8 mouse cellular contexts compared by ENCODE assay signal in genomic region chr10:42018016-42018949, GRCm38 (mm10). TPM values are rescaled to one million over a fixed set of nuclear protein-coding genes. Genes with fewer than 3 reads are reported as not detected.
DNase-seq lines count a peak whose midpoint lies in the region; ATAC-seq and TF ChIP-seq lines count a peak whose summit lies in the region.

Gene Armc2, minus strand, starts transcription at chr10:42018442.

- in situ Hi-C loops in ES-E14 (cut with MboI; ENCODE audit: low sequenced_read_pairs in 2 of 2, unreplicated experiment in 2 of 2), result no loop called here

- peak within 1 kb of the TSS; percentile 71 to 87 for H3K4me3 ChIP-seq in ES-E14 (ENCODE audit: insufficient read depth in 1 of 2, low read depth in 1 of 2, low read length in 2 of 2, poor library complexity in 1 of 2, severe bottlenecking in 1 of 2)
- H3K4me3 ChIP-seq in forebrain, embryonic 14.5 days (ENCODE audit: low read depth, low read length), result peak within 1 kb of the TSS; percentile 53
- peak within 1 kb of the TSS; percentile 77 for H3K4me3 ChIP-seq in lung, adult 2 months (replicated peaks; ENCODE audit: extremely low read depth, low read depth, low read length)

- H3K36me3 ChIP-seq in ES-E14 (ENCODE audit: control insufficient read depth, insufficient read depth, low read length, poor library complexity, severe bottlenecking), result no peaks in the 10 kb centered on the region
- no peaks in the 10 kb centered on the region for H3K36me3 ChIP-seq in forebrain, embryonic 14.5 days (ENCODE audit: control insufficient read depth, insufficient read depth, low read length)

- H3K9ac ChIP-seq in ES-E14 (ENCODE audit: insufficient read depth, low read depth, low read length, poor library complexity, severe bottlenecking), result peak within 1 kb of the TSS; percentile 58; the same call in 1 of the 2 replicates
- peak within 1 kb of the TSS; percentile 68 for H3K9ac ChIP-seq in forebrain, embryonic 14.5 days (ENCODE audit: low read length)

- no peaks in the 10 kb centered on the region for H3K9me3 ChIP-seq in ES-E14 (ENCODE audit: control insufficient read depth, insufficient read depth, low read depth, low read length)
- H3K9me3 ChIP-seq in forebrain, embryonic 14.5 days (replicated peaks; ENCODE audit: control insufficient read depth, low read length), result no peaks in the 10 kb centered on the region

- H3K4me1 ChIP-seq in ES-E14 (ENCODE audit: control insufficient read depth in 2 of 2, insufficient read depth in 2 of 2, low read length in 2 of 2, poor library complexity in 1 of 2), result peaks cover 0 to 2% of the 10 kb centered on the region in 2 experiments; a peak in 1 of 4 replicates
- H3K4me1 ChIP-seq in forebrain, embryonic 14.5 days (ENCODE audit: control insufficient read depth, insufficient read depth, low read length), result peaks cover 5% of the 10 kb centered on the region; the same call in 1 of the 2 replicates
- peaks cover 5% of the 10 kb centered on the region; the same call in 1 of the 2 replicates for H3K4me1 ChIP-seq in lung, adult 2 months (ENCODE audit: control insufficient read depth, insufficient read depth, low read length)

- H3K27me3 ChIP-seq in forebrain, embryonic 14.5 days (replicated peaks; ENCODE audit: control insufficient read depth, insufficient read depth, low read length), result no peaks in the 10 kb centered on the region

- peak; percentile 99 for ATAC-seq in forebrain, embryonic 14.5 days
- peak; percentile 53; the same call in 1 of the 2 replicates for ATAC-seq in neutrophil, adult 5-6 weeks (ENCODE audit: extremely low read depth, insufficient number of reproducible peaks, low FRiP score, poor library complexity, severe bottlenecking)

- intact Hi-C loops in heart, postnatal 25 days (cut with DNase I), result no loop called here

- H3K27ac ChIP-seq in ES-E14 (ENCODE audit: insufficient read depth, low read depth, low read length, poor library complexity, severe bottlenecking), result no peak within 1 kb of the TSS
- H3K27ac ChIP-seq in forebrain, embryonic 14.5 days (ENCODE audit: low read depth, low read length), result no peak within 1 kb of the TSS

- peak within 1 kb of the TSS; percentile 74 for H3K4me2 ChIP-seq in forebrain, embryonic 14.5 days (ENCODE audit: low read length)

- WGBS in forebrain, embryonic 14.5 days, result 2% methylated on average over 55 of the region's 58 CpGs
- WGBS in lung, adult 2 months, result 3% methylated on average over 58 of the region's 58 CpGs

- DNase-seq in ES-E14 (ENCODE audit: low read depth, low spot score), result no peak
- peak; percentile 78 for DNase-seq in cerebellum, adult 11 months
- DNase-seq in forebrain, embryonic 14.5 days (ENCODE audit: low spot score), result peak; percentile 88
- DNase-seq in heart, postnatal 25 days (ENCODE audit: low spot score), result peak; percentile 38
- DNase-seq in layer of hippocampus, adult 18-20 months (ENCODE audit: low spot score in 2 of 2), result peak; percentile 67 to 82
- DNase-seq in lung, adult 2 months, result peak; percentile 65
- DNase-seq in testis, postnatal 14 days (ENCODE audit: low spot score), result peak; percentile 65

- peak; percentile 57; the same call in 1 of the 2 replicates for TF ChIP-seq POLR2A in lung, adult 2 months (IDR thresholded peaks at IDR 0.05; ENCODE audit: borderline replicate concordance, extremely low read depth, low read depth, low read length)

- no peak for TF ChIP-seq CTCF in lung, adult 2 months (IDR thresholded peaks at IDR 0.05; ENCODE audit: insufficient read depth, low read length)

TF ChIP-seq in ES-E14, 5 proteins besides CTCF, POLR2A, EP300 and RAD21:
- no peak for TF ChIP-seq MAFK (IDR thresholded peaks at IDR 0.05; ENCODE audit: insufficient read depth, low read depth, low read length)
- TF ChIP-seq ZC3H11A (IDR thresholded peaks at IDR 0.05; ENCODE audit: borderline replicate concordance, low read depth, low read length), result no peak
- no peak for TF ChIP-seq ZNF384 (IDR thresholded peaks at IDR 0.05; ENCODE audit: low read depth, low read length)
- no peak for TF ChIP-seq CHD2 (IDR thresholded peaks at IDR 0.05; ENCODE audit: low read depth, low read length)
- no peak for TF ChIP-seq HCFC1 (IDR thresholded peaks at IDR 0.05; ENCODE audit: borderline replicate concordance, insufficient read depth, low read length)

RNA-seq across cellular contexts. Expression of gene Armc2, which starts in this region (rescaled TPM):
- total RNA-seq in ES-E14 (2012; rRNA removed), result 0.32 and 1.0 TPM in 2 replicates
- 9.2 and 12.3 TPM in 2 replicates for polyA plus RNA-seq in forebrain, embryonic 14.5 days (2014; fragmentation: Nextera tagmentation; extraction: Ambion mirVana)
- total RNA-seq in heart, postnatal 25 days (2021), result 1 to 10 TPM; 7.8 to 8.2 TPM
- 10 to 100 TPM; 10.4 to 10.6 TPM for total RNA-seq in layer of hippocampus, adult 18-20 months (2021)
- polyA plus RNA-seq in lung, adult 2 months (2012; rRNA removed), result 1.2 and 1.5 TPM in 2 replicates
- total RNA-seq in neutrophil, adult 5-6 weeks (2017), result 0.25 TPM in 1 of 2 replicates, not detected in the other

Comparison
In these comparisons a context has a peak if more than half of its experiments do, and no peak if none do; other contexts are left out.
1. Peak in ATAC-seq in neutrophil, adult 5-6 weeks; RNA of the gene not detected or under 1 TPM.